Mouse (Mus musculus) forebrain, postnatal 0 days (tissue): ENCODE measurements around the gene Popdc3. TPM values are rescaled to one million over a fixed set of nuclear protein-coding genes. Genes with fewer than 3 reads are reported as not detected.
"Not testable (repeated sequence)": the region's sequence is repeated elsewhere in the genome, so short reads cannot be mapped to it uniquely, and the experiment has no call there.

ENCODE experiments used
- ATAC-seq: fragments of 200-750 bp; cut with Nextera tagmentation; 2 replicates; pipeline ENCODE4 v1.8.0; 2017; ENCODE audit warnings: mild to moderate bottlenecking, moderate library complexity
- DNase-seq: peaks from one replicate; pipeline ENCODE4 v3.0.0-alpha.2; 2015
- H3K27ac ChIP-seq: fragments of 300-500 bp; sonication (generic); 2 replicates; pipeline ENCODE4 v1.5.1; 2014; ENCODE audit warnings: low read depth, mild to moderate bottlenecking, antibody characterized with exemption, low read length, moderate library complexity, mixed read lengths
- H3K27me3 ChIP-seq: fragments of 300-500 bp; sonication (generic); 2 replicates; pipeline ENCODE4 v1.6.1; 2014; ENCODE audit warnings: mild to moderate bottlenecking, low read length, mixed read lengths; ENCODE audit not compliant: insufficient read depth
- H3K36me3 ChIP-seq: fragments of 300-500 bp; sonication (generic); 2 replicates; pipeline ENCODE4 v1.6.1; 2014; ENCODE audit warnings: mild to moderate bottlenecking, moderate library complexity; ENCODE audit not compliant: insufficient read depth
- H3K4me1 ChIP-seq: fragments of 300-500 bp; sonication (generic); 2 replicates; pipeline ENCODE4 v1.6.1; 2014; ENCODE audit warnings: antibody characterized with exemption; ENCODE audit not compliant: insufficient read depth
- H3K4me2 ChIP-seq: fragments of 300-500 bp; sonication (generic); 2 replicates; pipeline ENCODE4 v1.6.1; 2014; ENCODE audit warnings: low read depth, mild to moderate bottlenecking, moderate library complexity
- H3K4me3 ChIP-seq: fragments of 300-500 bp; sonication (generic); 2 replicates; pipeline ENCODE4 v1.5.1; 2014; ENCODE audit warnings: low read depth, low read length, mixed read lengths
- H3K9ac ChIP-seq: fragments of 300-500 bp; sonication (generic); 2 replicates; pipeline ENCODE4 v1.6.1; 2014; ENCODE audit warnings: mild to moderate bottlenecking
- H3K9me3 ChIP-seq: fragments of 300-500 bp; sonication (generic); 2 replicates; pipeline ENCODE4 v1.6.1; 2016; ENCODE audit warnings: low read length
- CTCF ChIP-seq: sonication (generic); IDR thresholded peaks from 2 replicates; pipeline ENCODE4 v1.5.1; 2016; ENCODE audit warnings: antibody characterized with exemption, control low read depth, low read depth
- WGBS: fragments of 180-500 bp; shearing (Covaris S2); extraction: QIAGEN DNeasy Blood & Tissue Kit; methylation state at CpG from one replicate; pipeline ENCODE4 v1.1.7; 2014; 5-methylcytosine and 5-hydroxymethylcytosine counted together
- polyA plus RNA-seq: library from polyadenylated mRNA; unstranded; fragments of >200 nt; fragmentation: Nextera tagmentation; extraction: Ambion mirVana; gene quantifications from 2 replicates; pipeline ENCODE4 v1.2.1, GENCODE M21; 2015
- total RNA-seq: library from RNA; depleted of rRNA; stranded (reverse); fragments of >200 nt; gene quantifications from 2 replicates; pipeline ENCODE4 v1.2.3, GENCODE M21; 2014

The Popdc3 gene
- total and polyA plus RNA-seq, 2 experiments from 2014 or later: 2.3 to 2.9 TPM

DNA sequence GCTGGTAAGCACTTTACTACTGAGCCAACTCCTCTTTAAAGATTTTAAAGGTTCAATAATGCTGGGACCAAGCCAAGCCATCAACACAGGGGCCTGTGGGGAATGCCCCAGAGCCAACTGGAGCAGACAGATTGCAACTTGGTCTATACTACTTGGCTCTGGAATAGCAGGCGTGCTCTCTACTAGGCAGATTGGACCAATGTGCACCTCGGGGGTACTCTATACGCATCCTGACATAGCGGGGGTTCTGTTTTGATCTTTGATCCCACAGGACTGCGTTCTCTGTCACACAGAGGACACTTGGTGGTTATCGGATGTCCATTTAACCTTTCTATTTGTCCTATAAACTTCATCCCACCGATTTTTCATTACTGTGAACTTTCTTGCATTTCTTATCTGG lies 157.0 kb downstream of the Popdc3 start:
- peak; percentile 18; the same call in 1 of the 2 replicates for ATAC-seq
- no peak overlapping the region for H3K27ac ChIP-seq
- TF ChIP-seq CTCF: no peak
- no peaks in the 10 kb centered on the region for H3K9me3 ChIP-seq
- H3K4me2 ChIP-seq: peak overlapping the region; percentile 91; the same call in 1 of the 2 replicates
- 18% methylated on average over 7 of the region's 7 CpGs for WGBS
- H3K9ac ChIP-seq: no peak overlapping the region
- H3K27me3 ChIP-seq: peaks cover 11% of the 10 kb centered on the region
- peak overlapping the region; percentile 66 for H3K4me3 ChIP-seq
- H3K36me3 ChIP-seq: no peaks in the 10 kb centered on the region
- no peaks in the 10 kb centered on the region for H3K4me1 ChIP-seq
- DNase-seq: no peak

- Histone ChIP-seq H3K4me1 (no peaks in the 10 kb centered on the region), H3K9me3 (no peaks in the 10 kb centered on the region), H3K36me3 (no peaks in the 10 kb centered on the region), H3K4me3 (peak within 1 kb of the TSS; percentile 66), H3K27me3 (peaks cover 11% of the 10 kb centered on the region), H3K27ac (no peak within 1 kb of the TSS), H3K9ac (peak within 1 kb of the TSS; percentile 43; the same call in 1 of the 2 replicates), H3K4me2 (peak within 1 kb of the TSS; percentile 91)
- WGBS: 1% methylated on average over 93 of the region's 116 CpGs
- ATAC-seq: peak; percentile 72
- no peak for TF ChIP-seq CTCF
- peak; percentile 35 for DNase-seq
These were observed 157.8 kb downstream of the Popdc3 start, which contains the start of gene Bves for GRCm38 (mm10) chr10:45335434-45336422. Gene Bves (plus strand): TSS chr10:45335772.

GRCm38 (mm10) chr10:45339106-45339505 lies 161.2 kb downstream of the Popdc3 start:
- H3K27ac ChIP-seq: no peak overlapping the region
- no peaks in the 10 kb centered on the region for H3K36me3 ChIP-seq
- TF ChIP-seq CTCF: no peak
- H3K4me3 ChIP-seq: no peak overlapping the region
- no peak overlapping the region for H3K4me2 ChIP-seq
- 54% methylated on average over 7 of the region's 7 CpGs for WGBS
- H3K4me1 ChIP-seq: no peaks in the 10 kb centered on the region
- peak; percentile 38 for ATAC-seq
- no peaks in the 10 kb centered on the region for H3K9me3 ChIP-seq
- no peak overlapping the region for H3K9ac ChIP-seq
- DNase-seq: no peak
- peaks cover 11% of the 10 kb centered on the region for H3K27me3 ChIP-seq

DNA sequence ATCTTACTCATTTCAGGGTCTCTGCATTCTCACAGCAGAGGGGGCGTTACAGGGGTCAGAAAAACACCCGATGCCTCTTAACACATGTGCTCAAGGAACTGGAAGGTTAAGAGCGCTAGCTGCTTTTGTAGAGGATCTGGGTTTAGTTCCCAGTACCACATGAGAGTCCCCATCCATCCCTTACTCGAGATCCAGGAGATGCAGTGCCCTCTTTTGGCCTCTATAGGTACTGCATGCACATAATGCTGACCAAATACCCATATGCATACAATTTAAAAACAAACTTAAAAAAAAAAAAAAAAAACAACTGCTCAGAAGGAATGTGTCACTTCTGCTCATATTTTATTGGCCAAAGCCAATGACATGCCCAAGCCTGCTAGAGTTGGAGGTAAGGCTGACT lies 166.5 kb downstream of the Popdc3 start:
- H3K9me3 ChIP-seq: no peaks in the 10 kb centered on the region
- H3K4me2 ChIP-seq: no peak overlapping the region
- ATAC-seq: no peak
- no peak for DNase-seq
- no peak overlapping the region for H3K27ac ChIP-seq
- no peak overlapping the region for H3K4me3 ChIP-seq
- no peaks in the 10 kb centered on the region for H3K36me3 ChIP-seq
- H3K4me1 ChIP-seq: no peaks in the 10 kb centered on the region
- no peak overlapping the region for H3K9ac ChIP-seq
- TF ChIP-seq CTCF: no peak
- H3K27me3 ChIP-seq: no peaks in the 10 kb centered on the region
- WGBS: 85% methylated on average over 4 of the region's 4 CpGs

GRCm38 (mm10) chr10:45345217-45345616 lies 167.3 kb downstream of the Popdc3 start:
- DNase-seq (no peak), ATAC-seq (no peak)
- no peaks in the 10 kb centered on the region for H3K9me3 ChIP-seq
- no peak overlapping the region for H3K9ac ChIP-seq
- H3K36me3 ChIP-seq: no peaks in the 10 kb centered on the region
- H3K4me1 ChIP-seq: no peaks in the 10 kb centered on the region
- 92% methylated on average over 9 of the region's 9 CpGs for WGBS
- no peak for TF ChIP-seq CTCF
- H3K4me3 ChIP-seq: no peak overlapping the region
- H3K4me2 ChIP-seq: no peak overlapping the region
- no peak overlapping the region for H3K27ac ChIP-seq
- H3K27me3 ChIP-seq: no peaks in the 10 kb centered on the region

GRCm38 (mm10) chr10:45348143-45348542 lies 170.2 kb downstream of the Popdc3 start:
- WGBS: 93% methylated on average over 3 of the region's 3 CpGs

GRCm38 (mm10) chr10:45356091-45356490 lies 178.2 kb downstream of the Popdc3 start:
- H3K4me1 ChIP-seq: no peaks in the 10 kb centered on the region
- WGBS: 93% methylated on average over 6 of the region's 6 CpGs
- DNase-seq (no peak), ATAC-seq (no peak)
- no peak for TF ChIP-seq CTCF
- no peak overlapping the region for H3K9ac ChIP-seq
- no peak overlapping the region for H3K4me3 ChIP-seq
- no peaks in the 10 kb centered on the region for H3K36me3 ChIP-seq
- no peak overlapping the region for H3K27ac ChIP-seq
- H3K4me2 ChIP-seq: no peak overlapping the region
- H3K9me3 ChIP-seq: no peaks in the 10 kb centered on the region
- no peaks in the 10 kb centered on the region for H3K27me3 ChIP-seq

More at GRCm38 (mm10) chr10:45348143-45348542, 170.2 kb downstream of the Popdc3 start:
- not testable (repeated sequence) for DNase-seq, H3K9ac ChIP-seq, H3K27ac ChIP-seq, H3K27me3 ChIP-seq, H3K9me3 ChIP-seq, H3K4me3 ChIP-seq, H3K36me3 ChIP-seq, ATAC-seq, H3K4me2 ChIP-seq, H3K4me1 ChIP-seq
- 0 out of 2 replicates have a peak, but pooled peaks have one; percentile 5 for TF ChIP-seq CTCF
